Mouse (Mus musculus): Measurements from ENCODE around the gene Fblim1. TPM values are rescaled to one million over a fixed set of nuclear protein-coding genes. Genes with fewer than 3 reads are reported as not detected.
"Not testable (repeated sequence)": the region's sequence is repeated elsewhere in the genome, so short reads cannot be mapped to it uniquely, and the experiment has no call there.

Fblim1 gene
- polyA plus RNA-seq, 1 experiment from 2014 or later, result 41.0 TPM

GRCm38 (mm10) chr4:141570821-141571220, 35.1 kb downstream of the Fblim1 start:
- H3K27me3 ChIP-seq, result no peaks in the 10 kb centered on the region; the same call in 1 of the 2 replicates
- H3K4me1 ChIP-seq (replicated peaks), result no peaks in the 10 kb centered on the region
- 71% methylated on average over 1 of the region's 1 CpGs for WGBS
- no peaks in the 10 kb centered on the region for H3K9me3 ChIP-seq
- H3K27ac ChIP-seq, result no peak overlapping the region
- H3K36me3 ChIP-seq, result no peaks in the 10 kb centered on the region
- H3K4me2 ChIP-seq, result no peak overlapping the region
- H3K9ac ChIP-seq, result 0 out of 2 replicates have a peak overlapping the region, but pooled peaks have one; percentile 24
- H3K4me3 ChIP-seq, result no peak overlapping the region
- ATAC-seq (ENCODE audit: low FRiP score), result no peak

- no peaks in the 10 kb centered on the region for H3K36me3 ChIP-seq
- WGBS, result 63% methylated on average over 6 of the region's 6 CpGs
- no peak overlapping the region for H3K27ac ChIP-seq
- no peaks in the 10 kb centered on the region for H3K4me1 ChIP-seq (replicated peaks)
- H3K4me3 ChIP-seq, result no peak overlapping the region
- H3K9ac ChIP-seq, result no peak overlapping the region
- no peak overlapping the region for H3K4me2 ChIP-seq
- no peaks in the 10 kb centered on the region; the same call in 1 of the 2 replicates for H3K27me3 ChIP-seq
- no peaks in the 10 kb centered on the region for H3K9me3 ChIP-seq
- ATAC-seq (ENCODE audit: low FRiP score), result no peak
Observed at GRCm38 (mm10) chr4:141570004-141570403, 35.9 kb downstream of the Fblim1 start.

- WGBS, result 89% methylated on average over 5 of the region's 5 CpGs
- H3K27ac ChIP-seq, result no peak overlapping the region
- H3K4me3 ChIP-seq, result no peak overlapping the region
- H3K4me2 ChIP-seq, result no peak overlapping the region
- H3K9me3 ChIP-seq, result no peaks in the 10 kb centered on the region
- no peaks in the 10 kb centered on the region for H3K36me3 ChIP-seq
- H3K4me1 ChIP-seq (replicated peaks), result no peaks in the 10 kb centered on the region
- H3K27me3 ChIP-seq, result no peaks in the 10 kb centered on the region
- no peak overlapping the region for H3K9ac ChIP-seq
- no peak for ATAC-seq (ENCODE audit: low FRiP score)
Observed at GRCm38 (mm10) chr4:141568966-141569365, 36.9 kb downstream of the Fblim1 start.

GRCm38 (mm10) chr4:141567174-141567573, 38.7 kb downstream of the Fblim1 start:
- H3K27ac ChIP-seq; ATAC-seq (ENCODE audit: low FRiP score); H3K36me3 ChIP-seq; H3K4me1 ChIP-seq (replicated peaks); H3K4me2 ChIP-seq; H3K27me3 ChIP-seq; H3K9me3 ChIP-seq; H3K9ac ChIP-seq; H3K4me3 ChIP-seq: not testable (repeated sequence)
- 90% methylated on average over 7 of the region's 7 CpGs for WGBS

GRCm38 (mm10) chr4:141566187-141566586, 39.7 kb downstream of the Fblim1 start:
- no peak for ATAC-seq (ENCODE audit: low FRiP score)
- H3K27me3 ChIP-seq, result no peaks in the 10 kb centered on the region
- no peak overlapping the region for H3K4me3 ChIP-seq
- no peak overlapping the region for H3K4me2 ChIP-seq
- no peak overlapping the region for H3K9ac ChIP-seq
- H3K4me1 ChIP-seq (replicated peaks), result no peaks in the 10 kb centered on the region
- H3K27ac ChIP-seq, result no peak overlapping the region
- H3K9me3 ChIP-seq, result no peaks in the 10 kb centered on the region
- WGBS, result 89% methylated on average over 6 of the region's 6 CpGs
- no peaks in the 10 kb centered on the region for H3K36me3 ChIP-seq

- no peak overlapping the region for H3K4me3 ChIP-seq
- no peaks in the 10 kb centered on the region for H3K36me3 ChIP-seq
- no peak overlapping the region for H3K9ac ChIP-seq
- H3K4me2 ChIP-seq, result no peak overlapping the region
- WGBS, result 20% methylated on average over 7 of the region's 7 CpGs
- no peaks in the 10 kb centered on the region for H3K9me3 ChIP-seq
- no peaks in the 10 kb centered on the region for H3K27me3 ChIP-seq
- no peak for ATAC-seq (ENCODE audit: low FRiP score)
- no peaks in the 10 kb centered on the region for H3K4me1 ChIP-seq (replicated peaks)
- H3K27ac ChIP-seq, result no peak overlapping the region
Observed at GRCm38 (mm10) chr4:141565325-141565724, 40.6 kb downstream of the Fblim1 start.

- no peaks in the 10 kb centered on the region for H3K36me3 ChIP-seq
- no peak for ATAC-seq (ENCODE audit: low FRiP score)
- no peaks in the 10 kb centered on the region for H3K27me3 ChIP-seq
- 86% methylated on average over 3 of the region's 3 CpGs for WGBS
- H3K27ac ChIP-seq, result no peak overlapping the region
- peaks cover 3% of the 10 kb centered on the region; the same call in 1 of the 2 replicates for H3K4me1 ChIP-seq (replicated peaks)
- H3K4me2 ChIP-seq, result no peak overlapping the region
- no peak overlapping the region for H3K4me3 ChIP-seq
- H3K9ac ChIP-seq, result no peak overlapping the region
- H3K9me3 ChIP-seq, result no peaks in the 10 kb centered on the region
Observed at GRCm38 (mm10) chr4:141564660-141565059, 41.2 kb downstream of the Fblim1 start.

- no peak for ATAC-seq (ENCODE audit: low FRiP score)
- Histone ChIP-seq H3K36me3 (no peaks in the 10 kb centered on the region), H3K27me3 (no peaks in the 10 kb centered on the region), H3K4me1 (replicated peaks) (peaks cover 7% of the 10 kb centered on the region), H3K27ac (no peak overlapping the region), H3K4me2 (no peak overlapping the region), H3K9me3 (no peaks in the 10 kb centered on the region), H3K4me3 (no peak overlapping the region), H3K9ac (no peak overlapping the region)
- WGBS, result 94% methylated on average over 4 of the region's 4 CpGs
Observed at GRCm38 (mm10) chr4:141564209-141564608, 41.7 kb downstream of the Fblim1 start.

- Histone ChIP-seq H3K27ac (no peak overlapping the region), H3K4me2 (no peak overlapping the region), H3K9me3 (no peaks in the 10 kb centered on the region), H3K36me3 (no peaks in the 10 kb centered on the region), H3K4me1 (replicated peaks) (peaks cover 20% of the 10 kb centered on the region), H3K27me3 (no peaks in the 10 kb centered on the region), H3K9ac (no peak overlapping the region), H3K4me3 (no peak overlapping the region)
- WGBS, result 82% methylated on average over 11 of the region's 11 CpGs
- no peak for ATAC-seq (ENCODE audit: low FRiP score)
Observed at GRCm38 (mm10) chr4:141562281-141562680, 43.6 kb downstream of the Fblim1 start.

GRCm38 (mm10) chr4:141561331-141561919, 44.5 kb downstream of the Fblim1 start:
- H3K36me3 ChIP-seq; H3K27me3 ChIP-seq; ATAC-seq (ENCODE audit: low FRiP score); H3K9ac ChIP-seq; H3K27ac ChIP-seq; H3K4me3 ChIP-seq; H3K9me3 ChIP-seq; H3K4me2 ChIP-seq: not testable (repeated sequence)
- peaks cover 20% of the 10 kb centered on the region for H3K4me1 ChIP-seq (replicated peaks)
- 65% methylated on average over 5 of the region's 5 CpGs for WGBS

- H3K27me3 ChIP-seq, result no peaks in the 10 kb centered on the region
- H3K4me3 ChIP-seq, result peak overlapping the region; percentile 39
- no peaks in the 10 kb centered on the region for H3K36me3 ChIP-seq
- peak; percentile 59; the same call in 1 of the 2 replicates for ATAC-seq (ENCODE audit: low FRiP score)
- WGBS, result 4% methylated on average over 9 of the region's 9 CpGs
- H3K4me2 ChIP-seq, result peak overlapping the region; percentile 67
- peak overlapping the region; percentile 65 for H3K9ac ChIP-seq
- H3K4me1 ChIP-seq (replicated peaks), result peaks cover 20% of the 10 kb centered on the region
- no peaks in the 10 kb centered on the region for H3K9me3 ChIP-seq
- peak overlapping the region; percentile 90 for H3K27ac ChIP-seq
Observed at GRCm38 (mm10) chr4:141559898-141560263, 46.0 kb downstream of the Fblim1 start.

GRCm38 (mm10) chr4:141559131-141559897, 46.6 kb downstream of the Fblim1 start:
- under 1% methylated on average over 30 of the region's 30 CpGs for WGBS
- Histone ChIP-seq H3K9ac (peak overlapping the region; percentile 65), H3K36me3 (no peaks in the 10 kb centered on the region), H3K27me3 (no peaks in the 10 kb centered on the region), H3K4me1 (replicated peaks) (peaks cover 20% of the 10 kb centered on the region), H3K4me3 (peak overlapping the region; percentile 39), H3K9me3 (no peaks in the 10 kb centered on the region), H3K4me2 (peak overlapping the region; percentile 67), H3K27ac (peak overlapping the region; percentile 90)
- peak; percentile 75 for ATAC-seq (ENCODE audit: low FRiP score)

GRCm38 (mm10) chr4:141558658-141559057, 47.2 kb downstream of the Fblim1 start:
- Histone ChIP-seq H3K36me3 (no peaks in the 10 kb centered on the region), H3K9ac (peak overlapping the region; percentile 65), H3K27me3 (no peaks in the 10 kb centered on the region), H3K4me1 (replicated peaks) (peaks cover 20% of the 10 kb centered on the region), H3K4me3 (peak overlapping the region; percentile 39), H3K27ac (peak overlapping the region; percentile 90), H3K9me3 (no peaks in the 10 kb centered on the region), H3K4me2 (peak overlapping the region; percentile 67)
- ATAC-seq (ENCODE audit: low FRiP score), result no peak
- WGBS, result 11% methylated on average over 16 of the region's 16 CpGs

Measured in hindbrain, embryonic 13.5 days (tissue).